Mouse (Mus musculus): ENCODE data around the gene Vmp1. TPM values are rescaled to one million over a fixed set of nuclear protein-coding genes. Genes with fewer than 3 reads are reported as not detected.

The Vmp1 gene
- polyA plus RNA-seq, 1 experiment: 178 TPM

DNA sequence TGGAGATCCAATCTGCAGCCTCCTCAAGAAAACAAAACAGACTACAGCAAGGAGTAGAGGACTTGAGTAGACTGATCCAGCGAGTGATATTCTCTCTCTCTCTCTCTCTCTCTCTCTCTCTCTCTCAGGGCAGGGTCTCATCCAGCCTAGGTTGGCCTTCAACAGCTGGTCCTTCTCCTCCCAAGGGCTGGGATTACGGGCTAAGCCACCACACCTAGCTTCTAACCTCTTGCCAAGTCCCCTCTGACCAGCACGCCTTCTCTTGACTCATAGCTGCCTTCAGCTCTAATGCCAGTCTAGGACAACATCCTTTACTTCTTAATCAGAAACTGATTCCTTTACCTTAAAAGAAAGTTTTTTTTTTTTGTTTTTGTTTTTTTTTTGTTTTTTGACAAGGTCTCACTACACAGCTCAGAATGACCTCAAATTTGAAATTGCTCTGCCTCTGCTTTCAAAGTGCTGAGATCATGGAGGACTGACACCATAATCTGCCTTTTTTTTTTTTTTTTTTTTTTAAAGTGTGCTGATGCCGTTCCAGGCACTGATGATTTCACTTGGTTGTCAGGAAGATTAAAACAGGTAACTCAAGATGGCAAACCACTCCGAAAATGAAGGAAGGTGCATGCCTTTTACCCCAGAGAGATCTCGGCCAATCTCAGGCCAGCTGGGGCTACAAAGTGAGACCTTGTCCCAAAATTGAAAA is 105.4 kb downstream of the Vmp1 start:
- TF ChIP-seq POLR2A (IDR thresholded peaks at IDR 0.05; ENCODE audit: borderline replicate concordance, low read depth, low read length): no peak
- no peak for TF ChIP-seq CTCF (IDR thresholded peaks at IDR 0.05; ENCODE audit: low read depth, low read length)
- Histone ChIP-seq H3K4me3 (ENCODE audit: insufficient read depth, low read length) (peak overlapping the region; percentile 45), H3K4me1 (ENCODE audit: control insufficient read depth, insufficient read depth, low read length) (peaks cover 57% of the 10 kb centered on the region), H3K27ac (ENCODE audit: insufficient read depth, low read depth, low read length) (peak overlapping the region; percentile 96)

DNA sequence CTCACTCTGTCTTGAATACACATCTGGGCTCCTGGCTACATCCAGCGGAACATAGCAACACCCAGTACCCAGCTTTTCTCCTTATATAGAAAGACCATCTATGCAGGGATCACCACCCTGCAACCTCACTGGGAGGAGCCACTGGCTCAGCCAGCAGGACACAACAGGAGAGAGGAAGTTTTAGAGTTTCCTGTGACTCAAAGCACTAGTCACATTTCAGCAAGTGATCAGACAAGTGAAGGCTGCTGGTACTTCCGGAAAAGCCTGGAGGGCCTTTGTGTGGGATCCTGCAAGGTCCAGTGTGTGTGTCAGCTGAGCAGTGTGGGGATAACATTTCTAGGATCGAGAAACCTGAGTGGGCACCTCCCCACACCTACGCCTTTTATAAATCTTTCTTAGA is 106.4 kb downstream of the Vmp1 start:
- TF ChIP-seq POLR2A (IDR thresholded peaks at IDR 0.05; ENCODE audit: borderline replicate concordance, low read depth, low read length) (no peak), CTCF (IDR thresholded peaks at IDR 0.05; ENCODE audit: low read depth, low read length) (no peak)
- Histone ChIP-seq H3K4me1 (ENCODE audit: control insufficient read depth, insufficient read depth, low read length) (peaks cover 54% of the 10 kb centered on the region), H3K4me3 (ENCODE audit: insufficient read depth, low read length) (peak overlapping the region; percentile 20), H3K27ac (ENCODE audit: insufficient read depth, low read depth, low read length) (peak overlapping the region; percentile 96)

DNA sequence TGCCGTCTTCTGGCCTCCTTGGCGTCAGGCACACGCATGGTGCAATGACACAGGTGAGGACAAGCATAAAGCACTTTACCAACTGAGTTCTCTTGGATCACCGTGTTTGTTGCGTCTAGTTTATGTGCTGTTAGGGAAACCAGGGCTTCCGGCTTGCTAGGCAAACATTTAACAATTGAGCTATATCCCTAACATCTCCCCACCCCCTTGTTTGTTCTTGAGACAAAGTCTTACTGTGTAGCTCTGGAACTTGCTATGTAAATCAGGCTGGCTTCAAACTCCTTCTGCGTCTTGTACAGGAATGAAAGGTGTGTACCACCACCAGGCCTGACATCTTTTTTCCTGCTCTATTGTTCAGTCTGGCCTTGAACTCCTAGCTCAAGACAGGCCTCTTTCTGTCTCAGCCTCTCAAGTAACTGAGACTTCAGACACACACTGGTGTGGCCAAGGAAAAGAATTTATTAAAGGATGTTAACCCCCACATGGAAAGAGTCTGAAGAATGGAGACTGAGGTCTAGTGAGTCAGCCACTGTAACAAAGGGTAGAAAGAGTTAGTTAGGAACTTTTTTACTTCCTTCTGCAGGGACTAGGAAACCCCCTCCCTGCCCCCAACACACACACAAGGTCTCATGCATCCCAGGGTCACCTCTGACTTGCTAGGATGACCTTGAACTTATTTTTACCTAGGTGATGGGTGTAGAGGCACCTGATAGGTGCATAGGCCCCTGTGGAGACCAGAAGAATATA is 107.8 kb downstream of the Vmp1 start:
- no peak overlapping the region for H3K4me3 ChIP-seq (ENCODE audit: insufficient read depth, low read length)
- peaks cover 58% of the 10 kb centered on the region for H3K4me1 ChIP-seq (ENCODE audit: control insufficient read depth, insufficient read depth, low read length)
- TF ChIP-seq CTCF (IDR thresholded peaks at IDR 0.05; ENCODE audit: low read depth, low read length): no peak
- TF ChIP-seq POLR2A (IDR thresholded peaks at IDR 0.05; ENCODE audit: borderline replicate concordance, low read depth, low read length): no peak
- peak overlapping the region; percentile 83 for H3K27ac ChIP-seq (ENCODE audit: insufficient read depth, low read depth, low read length)

DNA sequence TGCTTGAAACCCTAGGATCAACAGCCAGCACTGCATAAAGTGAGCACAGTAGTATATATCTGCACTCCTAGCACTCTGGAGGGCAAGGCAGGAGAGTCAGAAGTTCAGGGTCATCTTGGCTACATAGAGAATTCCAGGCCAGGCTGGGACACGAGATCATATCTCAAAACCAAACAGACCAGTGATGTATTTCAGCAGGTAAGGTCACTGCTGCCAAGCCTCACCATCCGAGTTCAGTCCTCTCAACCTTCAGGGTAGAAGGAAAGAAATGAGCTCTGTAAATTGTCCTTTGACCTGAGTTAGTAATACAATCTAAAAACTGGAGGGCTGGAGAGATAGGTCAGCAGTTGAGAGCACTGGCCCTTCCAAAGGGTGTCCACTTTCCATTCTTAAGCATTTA is 109.2 kb downstream of the Vmp1 start:
- no peak overlapping the region for H3K4me3 ChIP-seq (ENCODE audit: insufficient read depth, low read length)
- peaks cover 57% of the 10 kb centered on the region for H3K4me1 ChIP-seq (ENCODE audit: control insufficient read depth, insufficient read depth, low read length)
- no peak overlapping the region for H3K27ac ChIP-seq (ENCODE audit: insufficient read depth, low read depth, low read length)
- TF ChIP-seq CTCF (IDR thresholded peaks at IDR 0.05; ENCODE audit: low read depth, low read length) (no peak), POLR2A (IDR thresholded peaks at IDR 0.05; ENCODE audit: borderline replicate concordance, low read depth, low read length) (no peak)

GRCm38 (mm10) chr11:86573646-86574231 is 109.9 kb downstream of the Vmp1 start:
- no peak for TF ChIP-seq CTCF (IDR thresholded peaks at IDR 0.05; ENCODE audit: low read depth, low read length)
- TF ChIP-seq POLR2A (IDR thresholded peaks at IDR 0.05; ENCODE audit: borderline replicate concordance, low read depth, low read length): no peak
- Histone ChIP-seq H3K4me3 (ENCODE audit: insufficient read depth, low read length) (no peak overlapping the region), H3K4me1 (ENCODE audit: control insufficient read depth, insufficient read depth, low read length) (peaks cover 56% of the 10 kb centered on the region), H3K27ac (ENCODE audit: insufficient read depth, low read depth, low read length) (no peak overlapping the region)

GRCm38 (mm10) chr11:86572623-86573022 is 111.0 kb downstream of the Vmp1 start:
- no peak overlapping the region for H3K4me3 ChIP-seq (ENCODE audit: insufficient read depth, low read length)
- TF ChIP-seq POLR2A (IDR thresholded peaks at IDR 0.05; ENCODE audit: borderline replicate concordance, low read depth, low read length) (no peak), CTCF (IDR thresholded peaks at IDR 0.05; ENCODE audit: low read depth, low read length) (no peak)
- no peak overlapping the region for H3K27ac ChIP-seq (ENCODE audit: insufficient read depth, low read depth, low read length)
- peaks cover 51% of the 10 kb centered on the region for H3K4me1 ChIP-seq (ENCODE audit: control insufficient read depth, insufficient read depth, low read length)

GRCm38 (mm10) chr11:86571871-86572270 is 111.8 kb downstream of the Vmp1 start:
- peaks cover 47% of the 10 kb centered on the region for H3K4me1 ChIP-seq (ENCODE audit: control insufficient read depth, insufficient read depth, low read length)
- no peak overlapping the region for H3K4me3 ChIP-seq (ENCODE audit: insufficient read depth, low read length)
- TF ChIP-seq CTCF (IDR thresholded peaks at IDR 0.05; ENCODE audit: low read depth, low read length) (no peak), POLR2A (IDR thresholded peaks at IDR 0.05; ENCODE audit: borderline replicate concordance, low read depth, low read length) (no peak)
- H3K27ac ChIP-seq (ENCODE audit: insufficient read depth, low read depth, low read length): no peak overlapping the region

DNA sequence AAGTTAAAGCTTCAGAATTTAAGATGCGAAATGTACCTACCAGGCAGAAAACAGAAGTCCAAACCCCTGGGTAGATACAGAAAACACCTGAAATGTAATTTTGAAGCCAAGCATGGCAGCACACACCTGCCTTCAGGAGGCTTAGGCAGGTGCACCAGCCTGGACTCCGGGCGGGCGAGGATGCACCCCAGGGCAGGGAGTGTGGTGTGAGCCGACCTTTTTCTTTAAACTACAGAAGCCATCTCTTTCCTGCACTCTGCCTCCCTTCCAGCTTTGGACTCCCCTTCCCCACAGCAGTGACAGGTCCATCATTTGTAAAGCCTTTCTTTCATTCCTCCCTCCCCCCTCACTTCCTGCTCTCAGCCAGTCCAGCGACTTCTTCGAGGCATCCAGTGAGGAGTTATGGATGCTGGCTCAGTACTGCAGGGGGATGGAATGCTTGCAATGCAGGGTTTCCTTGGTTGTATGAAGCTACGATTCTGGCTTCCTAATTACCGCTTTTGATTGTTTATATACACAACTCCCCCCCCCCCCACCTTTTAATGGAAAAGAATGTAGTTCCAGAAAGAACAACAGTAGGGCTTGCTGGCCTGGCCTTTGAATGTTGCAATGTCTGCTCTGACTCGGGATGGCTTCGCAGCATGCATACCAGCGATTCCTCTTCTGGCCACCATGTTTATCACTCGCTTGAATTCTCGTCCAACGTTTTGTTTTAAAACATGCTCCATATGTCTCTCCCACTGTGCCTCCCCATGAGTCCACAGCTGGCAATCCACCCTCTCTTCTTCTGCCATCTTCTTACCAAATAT is 112.4 kb downstream of the Vmp1 start:
- Histone ChIP-seq H3K4me3 (ENCODE audit: insufficient read depth, low read length) (no peak overlapping the region), H3K27ac (ENCODE audit: insufficient read depth, low read depth, low read length) (peak overlapping the region; percentile 71), H3K4me1 (ENCODE audit: control insufficient read depth, insufficient read depth, low read length) (peaks cover 41% of the 10 kb centered on the region)
- TF ChIP-seq POLR2A (IDR thresholded peaks at IDR 0.05; ENCODE audit: borderline replicate concordance, low read depth, low read length): no peak
- TF ChIP-seq CTCF (IDR thresholded peaks at IDR 0.05; ENCODE audit: low read depth, low read length): no peak

GRCm38 (mm10) chr11:86570261-86570746 is 113.3 kb downstream of the Vmp1 start:
- Histone ChIP-seq H3K27ac (ENCODE audit: insufficient read depth, low read depth, low read length) (peak overlapping the region; percentile 71), H3K4me1 (ENCODE audit: control insufficient read depth, insufficient read depth, low read length) (peaks cover 31% of the 10 kb centered on the region), H3K4me3 (ENCODE audit: insufficient read depth, low read length) (no peak overlapping the region)
- TF ChIP-seq POLR2A (IDR thresholded peaks at IDR 0.05; ENCODE audit: borderline replicate concordance, low read depth, low read length) (no peak), CTCF (IDR thresholded peaks at IDR 0.05; ENCODE audit: low read depth, low read length) (no peak)
